Mouse (Mus musculus): Measurements from ENCODE around the gene Slc17a3. TPM values are rescaled to one million over a fixed set of nuclear protein-coding genes. Genes with fewer than 3 reads are reported as not detected.

Gene Slc17a3
- polyA plus RNA-seq, 2 experiments = 0.29 to 0.39 TPM

DNA sequence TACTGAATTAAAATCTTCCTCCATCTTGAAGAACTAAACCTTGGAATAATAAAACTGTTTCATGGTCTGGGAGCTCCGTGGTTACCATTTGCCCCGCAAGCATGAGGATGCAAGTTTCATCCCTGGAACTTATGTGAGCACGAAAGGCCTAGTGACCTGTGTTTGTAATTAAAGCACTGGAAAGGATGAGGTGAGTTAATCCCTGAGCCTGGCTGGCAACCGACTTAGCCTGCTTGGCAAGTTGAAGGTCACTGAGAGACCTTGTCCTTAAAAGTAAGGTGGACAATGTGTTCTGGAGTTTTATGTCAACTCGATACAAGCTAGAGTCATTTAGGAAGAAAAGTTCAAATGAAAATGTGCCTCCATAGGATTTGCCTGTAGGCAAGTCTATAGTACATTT lies 4.4 kb upstream of the Slc17a3 start:
- H3K36me3 ChIP-seq (ENCODE audit: control insufficient read depth, insufficient read depth, low read length) = no peaks in the 10 kb centered on the region
- DNase-seq (ENCODE audit: low spot score) = no peak
- H3K4me3 ChIP-seq (replicated peaks; ENCODE audit: low read length) = no peak overlapping the region
- H3K27me3 ChIP-seq (ENCODE audit: control insufficient read depth, insufficient read depth, low read length) = no peaks in the 10 kb centered on the region
- H3K9ac ChIP-seq (ENCODE audit: low read depth, low read length, severe bottlenecking) = no peak overlapping the region
- no peak for ATAC-seq (ENCODE audit: low FRiP score, low read depth)
- no peak for TF ChIP-seq POLR2A (IDR thresholded peaks at IDR 0.05; ENCODE audit: borderline replicate concordance, extremely low read depth, insufficient read depth, insufficient read length)
- no peaks in the 10 kb centered on the region for H3K4me1 ChIP-seq (ENCODE audit: control insufficient read depth, insufficient read depth, low read length)
- no peaks in the 10 kb centered on the region for H3K9me3 ChIP-seq (ENCODE audit: control insufficient read depth, low read length)
- H3K27ac ChIP-seq (replicated peaks; ENCODE audit: low read depth, low read length) = no peak overlapping the region
- no peak overlapping the region for H3K4me2 ChIP-seq (replicated peaks; ENCODE audit: low read depth, low read length, severe bottlenecking)
- 70% methylated on average over 5 of the region's 5 CpGs for WGBS

DNA sequence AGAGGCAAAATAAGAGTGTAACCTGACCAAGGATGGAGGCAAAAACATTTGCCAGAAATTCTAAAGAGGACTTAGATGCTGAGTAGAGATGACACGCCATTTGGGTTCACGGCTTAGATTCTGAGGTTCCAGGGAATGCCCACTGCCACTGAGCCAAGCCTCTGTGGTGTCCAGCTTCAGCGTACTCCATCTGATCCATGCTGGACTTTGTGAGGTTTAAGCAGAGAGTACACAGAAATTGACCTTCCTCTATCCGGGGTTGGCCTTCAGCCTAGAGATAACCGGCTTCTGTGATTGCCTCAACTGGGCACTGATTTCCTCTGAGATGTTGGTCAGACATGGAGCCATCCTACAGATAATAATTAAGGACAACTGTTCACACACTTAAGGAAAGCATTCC lies 2.6 kb upstream of the Slc17a3 start:
- Histone ChIP-seq H3K27me3 (ENCODE audit: control insufficient read depth, insufficient read depth, low read length) (no peaks in the 10 kb centered on the region), H3K9me3 (ENCODE audit: control insufficient read depth, low read length) (no peaks in the 10 kb centered on the region), H3K4me1 (ENCODE audit: control insufficient read depth, insufficient read depth, low read length) (no peaks in the 10 kb centered on the region), H3K4me2 (replicated peaks; ENCODE audit: low read depth, low read length, severe bottlenecking) (no peak overlapping the region), H3K9ac (ENCODE audit: low read depth, low read length, severe bottlenecking) (no peak overlapping the region), H3K36me3 (ENCODE audit: control insufficient read depth, insufficient read depth, low read length) (no peaks in the 10 kb centered on the region), H3K4me3 (replicated peaks; ENCODE audit: low read length) (no peak overlapping the region), H3K27ac (replicated peaks; ENCODE audit: low read depth, low read length) (no peak overlapping the region)
- ATAC-seq (ENCODE audit: low FRiP score, low read depth) (no peak), DNase-seq (ENCODE audit: low spot score) (no peak)
- 92% methylated on average over 5 of the region's 5 CpGs for WGBS
- no peak for TF ChIP-seq POLR2A (IDR thresholded peaks at IDR 0.05; ENCODE audit: borderline replicate concordance, extremely low read depth, insufficient read depth, insufficient read length)

DNA sequence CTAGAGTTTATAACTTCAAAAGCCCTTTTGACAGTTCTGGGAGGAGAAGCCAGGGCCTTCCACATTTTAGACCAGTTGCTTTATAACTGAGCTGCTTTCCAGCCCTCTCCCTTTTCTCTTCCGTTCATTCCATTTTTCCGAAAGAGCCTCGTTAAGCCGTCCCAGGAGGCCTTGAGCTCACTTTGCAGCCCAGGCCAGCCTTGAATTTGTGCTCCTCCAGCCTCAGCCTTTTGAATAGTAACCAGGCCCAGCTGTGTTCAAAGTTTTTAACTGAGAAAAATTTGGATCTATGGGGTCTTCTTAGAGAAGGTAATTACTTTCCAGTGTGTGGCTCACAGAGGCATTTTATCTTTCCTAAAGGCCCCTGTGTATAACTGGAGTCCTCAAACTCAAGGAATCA lies 6.6 kb downstream of the Slc17a3 start:
- no peaks in the 10 kb centered on the region for H3K9me3 ChIP-seq (ENCODE audit: control insufficient read depth, low read length)
- H3K4me2 ChIP-seq (replicated peaks; ENCODE audit: low read depth, low read length, severe bottlenecking) = no peak overlapping the region
- no peak overlapping the region for H3K9ac ChIP-seq (ENCODE audit: low read depth, low read length, severe bottlenecking)
- H3K27me3 ChIP-seq (ENCODE audit: control insufficient read depth, insufficient read depth, low read length) = no peaks in the 10 kb centered on the region
- ATAC-seq (ENCODE audit: low FRiP score, low read depth) = peak; percentile 76
- WGBS = 14% methylated on average over 4 of the region's 4 CpGs
- H3K36me3 ChIP-seq (ENCODE audit: control insufficient read depth, insufficient read depth, low read length) = no peaks in the 10 kb centered on the region
- DNase-seq (ENCODE audit: low spot score) = peak; percentile 73
- H3K4me3 ChIP-seq (replicated peaks; ENCODE audit: low read length) = no peak overlapping the region
- no peak for TF ChIP-seq POLR2A (IDR thresholded peaks at IDR 0.05; ENCODE audit: borderline replicate concordance, extremely low read depth, insufficient read depth, insufficient read length)
- H3K27ac ChIP-seq (replicated peaks; ENCODE audit: low read depth, low read length) = peak overlapping the region; percentile 62; the same call in 1 of the 2 replicates
- peaks cover 11% of the 10 kb centered on the region for H3K4me1 ChIP-seq (ENCODE audit: control insufficient read depth, insufficient read depth, low read length)

DNA sequence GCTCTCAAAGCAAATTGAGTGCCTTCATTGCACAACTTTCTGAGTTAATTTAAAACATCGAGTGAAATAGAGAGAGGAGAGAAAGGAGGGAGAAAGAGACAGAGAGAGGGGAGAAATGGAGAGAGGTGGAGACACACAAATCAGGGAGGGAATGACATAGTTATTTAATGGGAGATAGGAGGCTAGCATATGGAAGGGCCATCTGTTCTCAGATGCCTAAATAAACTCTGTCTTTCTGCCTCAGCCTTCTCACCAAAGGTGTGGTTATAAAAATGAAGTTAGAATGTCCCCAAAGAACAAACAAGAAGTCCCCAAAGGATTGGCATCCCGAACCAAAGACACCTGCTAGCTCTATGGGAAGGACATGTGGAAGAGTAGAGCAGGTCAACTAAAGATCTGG lies 10.1 kb downstream of the Slc17a3 start:
- DNase-seq (ENCODE audit: low spot score) (no peak), ATAC-seq (ENCODE audit: low FRiP score, low read depth) (no peak)
- Histone ChIP-seq H3K4me1 (ENCODE audit: control insufficient read depth, insufficient read depth, low read length) (peaks cover 8% of the 10 kb centered on the region), H3K9ac (ENCODE audit: low read depth, low read length, severe bottlenecking) (no peak overlapping the region), H3K4me3 (replicated peaks; ENCODE audit: low read length) (no peak overlapping the region), H3K4me2 (replicated peaks; ENCODE audit: low read depth, low read length, severe bottlenecking) (no peak overlapping the region), H3K9me3 (ENCODE audit: control insufficient read depth, low read length) (no peaks in the 10 kb centered on the region), H3K27ac (replicated peaks; ENCODE audit: low read depth, low read length) (no peak overlapping the region), H3K36me3 (ENCODE audit: control insufficient read depth, insufficient read depth, low read length) (no peaks in the 10 kb centered on the region), H3K27me3 (ENCODE audit: control insufficient read depth, insufficient read depth, low read length) (no peaks in the 10 kb centered on the region)
- TF ChIP-seq POLR2A (IDR thresholded peaks at IDR 0.05; ENCODE audit: borderline replicate concordance, extremely low read depth, insufficient read depth, insufficient read length) = no peak
- 74% methylated on average over 2 of the region's 2 CpGs for WGBS

DNA sequence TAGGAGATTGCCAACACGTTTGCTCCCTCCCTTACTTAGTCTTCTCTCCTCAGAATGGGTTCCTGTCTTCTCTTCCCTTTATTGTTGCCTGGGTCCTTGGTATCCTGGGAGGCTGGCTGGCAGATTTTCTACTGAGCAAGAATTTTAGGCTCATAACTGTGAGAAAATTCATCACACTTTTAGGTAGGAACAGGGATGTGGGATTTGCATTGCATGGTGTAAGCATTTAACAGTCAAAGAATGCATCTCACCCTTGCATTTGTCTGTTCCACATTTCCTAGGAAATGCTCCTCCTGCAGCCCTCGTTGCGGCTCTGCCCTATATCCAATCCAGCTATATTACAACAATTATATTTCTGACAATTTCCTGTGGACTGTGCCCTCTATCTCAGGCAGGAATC lies 17.2 kb downstream of the Slc17a3 start:
- ATAC-seq (ENCODE audit: low FRiP score, low read depth) = no peak
- no peak overlapping the region for H3K4me2 ChIP-seq (replicated peaks; ENCODE audit: low read depth, low read length, severe bottlenecking)
- no peaks in the 10 kb centered on the region for H3K4me1 ChIP-seq (ENCODE audit: control insufficient read depth, insufficient read depth, low read length)
- no peak overlapping the region for H3K4me3 ChIP-seq (replicated peaks; ENCODE audit: low read length)
- no peaks in the 10 kb centered on the region for H3K27me3 ChIP-seq (ENCODE audit: control insufficient read depth, insufficient read depth, low read length)
- no peaks in the 10 kb centered on the region for H3K9me3 ChIP-seq (ENCODE audit: control insufficient read depth, low read length)
- no peaks in the 10 kb centered on the region for H3K36me3 ChIP-seq (ENCODE audit: control insufficient read depth, insufficient read depth, low read length)
- no peak for TF ChIP-seq POLR2A (IDR thresholded peaks at IDR 0.05; ENCODE audit: borderline replicate concordance, extremely low read depth, insufficient read depth, insufficient read length)
- no peak overlapping the region for H3K27ac ChIP-seq (replicated peaks; ENCODE audit: low read depth, low read length)
- H3K9ac ChIP-seq (ENCODE audit: low read depth, low read length, severe bottlenecking) = no peak overlapping the region
- WGBS = 59% methylated on average over 3 of the region's 3 CpGs
- no peak for DNase-seq (ENCODE audit: low spot score)

DNA sequence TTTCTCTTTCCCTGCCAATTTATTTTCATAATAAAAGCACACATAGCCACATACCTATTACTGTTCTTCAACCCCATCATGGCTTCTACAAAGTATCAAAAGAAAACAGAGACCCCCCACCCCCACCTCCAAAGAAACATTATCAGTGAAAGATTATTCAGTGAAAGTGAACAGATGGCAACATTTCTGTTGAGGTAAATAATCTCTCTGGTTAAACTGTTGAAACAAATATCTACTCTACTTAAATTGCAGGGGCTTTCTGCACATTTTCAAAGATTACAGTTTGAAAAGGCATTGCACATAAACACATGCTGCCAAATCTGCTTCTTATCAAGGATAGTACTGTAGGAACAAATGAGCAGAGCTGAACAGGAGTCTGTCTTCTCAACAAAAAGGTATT lies 22.6 kb downstream of the Slc17a3 start:
- Histone ChIP-seq H3K4me2 (replicated peaks; ENCODE audit: low read depth, low read length, severe bottlenecking) (no peak overlapping the region), H3K27me3 (ENCODE audit: control insufficient read depth, insufficient read depth, low read length) (no peaks in the 10 kb centered on the region), H3K4me1 (ENCODE audit: control insufficient read depth, insufficient read depth, low read length) (no peaks in the 10 kb centered on the region; the same call in 1 of the 2 replicates), H3K9me3 (ENCODE audit: control insufficient read depth, low read length) (no peaks in the 10 kb centered on the region), H3K27ac (replicated peaks; ENCODE audit: low read depth, low read length) (no peak overlapping the region), H3K36me3 (ENCODE audit: control insufficient read depth, insufficient read depth, low read length) (no peaks in the 10 kb centered on the region), H3K4me3 (replicated peaks; ENCODE audit: low read length) (no peak overlapping the region), H3K9ac (ENCODE audit: low read depth, low read length, severe bottlenecking) (no peak overlapping the region)
- ATAC-seq (ENCODE audit: low FRiP score, low read depth) (no peak), DNase-seq (ENCODE audit: low spot score) (no peak)
- TF ChIP-seq POLR2A (IDR thresholded peaks at IDR 0.05; ENCODE audit: borderline replicate concordance, extremely low read depth, insufficient read depth, insufficient read length) = no peak

All from limb, embryonic 14.5 days (tissue).